Mouse (Mus musculus): ENCODE measurements at regions not wholly inside any gene's neighbourhood (a gene's known extent, or its start where the extent isn't known, plus 50 kb on each side); places are given as distances from the start of the nearest gene placed in this dataset.

DNA sequence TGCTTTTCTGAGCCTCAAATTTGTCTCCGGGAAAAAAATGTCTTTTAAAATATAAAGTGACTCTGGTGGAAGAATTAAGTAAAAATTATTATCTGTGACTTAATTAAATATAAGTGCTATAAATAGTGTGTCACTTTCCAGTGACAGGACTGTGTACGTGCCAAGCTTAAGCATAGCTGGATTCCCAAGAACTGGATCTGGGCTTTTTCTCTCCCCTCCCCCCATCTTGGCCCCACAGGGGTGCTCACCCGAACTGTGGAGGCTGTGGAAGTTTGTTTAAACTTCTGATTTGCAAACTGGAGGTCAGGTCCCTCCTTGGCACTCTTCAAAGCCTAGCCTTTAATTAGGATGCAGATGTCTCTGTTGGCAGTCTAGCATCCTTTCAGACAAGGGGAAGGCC is 97.1 kb upstream of the Ado start:
- Histone ChIP-seq H3K27me3 (ENCODE audit: control insufficient read depth, insufficient read depth, low read length) (no peaks in the 10 kb centered on the region), H3K36me3 (ENCODE audit: control insufficient read depth, insufficient read depth, low read length) (no peaks in the 10 kb centered on the region), H3K4me2 (ENCODE audit: low read depth, low read length) (no peak overlapping the region), H3K9me3 (ENCODE audit: control insufficient read depth, low read length) (no peaks in the 10 kb centered on the region), H3K27ac (ENCODE audit: low read depth, low read length) (no peak overlapping the region), H3K4me3 (ENCODE audit: low read depth, low read length) (no peak overlapping the region), H3K9ac (replicated peaks; ENCODE audit: low read depth, low read length) (no peak overlapping the region), H3K4me1 (ENCODE audit: control insufficient read depth, insufficient read depth, low read length) (peaks cover 3% of the 10 kb centered on the region; the same call in 1 of the 2 replicates)
- ATAC-seq (ENCODE audit: low read depth) = no peak
- 34% methylated on average over 3 of the region's 3 CpGs for WGBS

DNA sequence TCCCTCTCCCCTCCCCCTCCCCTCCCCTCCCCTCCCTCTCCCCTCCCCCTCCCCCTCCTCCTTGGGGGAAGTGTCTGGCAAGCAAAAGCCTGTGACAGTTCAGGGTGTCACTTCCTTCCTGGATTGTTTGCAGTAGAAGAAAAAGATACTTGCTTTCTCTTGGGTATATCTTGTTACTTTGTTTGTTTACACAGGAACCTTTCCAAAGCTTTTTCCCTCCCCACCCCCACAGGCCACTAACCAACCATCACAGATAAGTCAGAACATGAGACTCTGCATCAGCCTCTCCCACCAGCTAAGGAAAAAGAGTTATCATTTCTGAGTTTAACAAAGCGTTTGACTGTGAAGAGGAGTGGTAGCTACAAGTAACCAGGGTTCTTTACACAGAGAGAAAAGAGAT is 95.5 kb upstream of the Ado start:
- no peaks in the 10 kb centered on the region for H3K9me3 ChIP-seq (ENCODE audit: control insufficient read depth, low read length)
- H3K27me3 ChIP-seq (ENCODE audit: control insufficient read depth, insufficient read depth, low read length) = no peaks in the 10 kb centered on the region
- no peaks in the 10 kb centered on the region for H3K36me3 ChIP-seq (ENCODE audit: control insufficient read depth, insufficient read depth, low read length)
- 60% methylated on average over 1 of the region's 1 CpGs for WGBS
- no peak overlapping the region for H3K4me2 ChIP-seq (ENCODE audit: low read depth, low read length)
- no peak overlapping the region for H3K27ac ChIP-seq (ENCODE audit: low read depth, low read length)
- H3K4me1 ChIP-seq (ENCODE audit: control insufficient read depth, insufficient read depth, low read length) = peaks cover 3% of the 10 kb centered on the region; the same call in 1 of the 2 replicates
- no peak for ATAC-seq (ENCODE audit: low read depth)
- H3K9ac ChIP-seq (replicated peaks; ENCODE audit: low read depth, low read length) = no peak overlapping the region
- H3K4me3 ChIP-seq (ENCODE audit: low read depth, low read length) = no peak overlapping the region

DNA sequence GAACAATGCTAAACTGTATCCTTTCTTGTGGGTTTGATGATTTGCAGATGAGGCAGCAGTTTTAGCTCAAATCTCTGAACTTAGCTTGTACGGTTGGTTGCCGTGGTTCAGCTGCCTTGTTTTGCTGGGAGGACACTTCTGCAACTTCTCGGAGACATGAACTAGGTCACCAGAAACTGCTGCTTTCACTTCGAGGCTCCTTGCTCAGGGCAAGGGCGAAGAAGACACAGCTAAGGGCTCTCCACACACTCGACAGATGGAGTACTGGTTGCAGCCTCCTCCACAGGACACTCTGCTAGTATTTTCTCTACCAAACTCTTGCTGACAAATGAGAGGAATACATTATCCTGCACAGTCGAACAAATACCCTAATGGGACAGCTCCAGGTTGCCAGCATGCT is 94.9 kb upstream of the Ado start:
- Histone ChIP-seq H3K9me3 (ENCODE audit: control insufficient read depth, low read length) (no peaks in the 10 kb centered on the region), H3K4me1 (ENCODE audit: control insufficient read depth, insufficient read depth, low read length) (peaks cover 3% of the 10 kb centered on the region; the same call in 1 of the 2 replicates), H3K4me2 (ENCODE audit: low read depth, low read length) (no peak overlapping the region), H3K27me3 (ENCODE audit: control insufficient read depth, insufficient read depth, low read length) (no peaks in the 10 kb centered on the region), H3K27ac (ENCODE audit: low read depth, low read length) (no peak overlapping the region), H3K4me3 (ENCODE audit: low read depth, low read length) (no peak overlapping the region), H3K36me3 (ENCODE audit: control insufficient read depth, insufficient read depth, low read length) (no peaks in the 10 kb centered on the region), H3K9ac (replicated peaks; ENCODE audit: low read depth, low read length) (no peak overlapping the region)
- WGBS = 48% methylated on average over 7 of the region's 7 CpGs
- no peak for ATAC-seq (ENCODE audit: low read depth)

DNA sequence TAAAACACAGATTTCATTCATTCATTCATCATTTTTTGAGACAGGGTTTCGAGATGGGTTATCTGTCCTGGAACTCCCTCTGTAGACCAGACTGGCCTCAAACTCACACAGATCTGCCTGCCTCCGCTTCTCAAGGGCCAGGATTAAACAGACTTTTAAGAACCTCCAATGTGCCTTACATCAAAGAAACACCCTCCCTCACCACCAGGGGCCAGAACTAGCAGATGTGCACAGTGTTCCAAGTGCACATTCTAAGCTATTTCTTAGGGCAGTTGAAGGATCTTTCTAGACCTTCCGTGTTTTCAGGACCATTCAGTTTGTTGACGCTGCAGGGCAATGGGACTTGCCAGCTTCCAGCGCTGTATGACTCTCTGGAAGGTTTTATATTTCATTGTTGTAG is 88.6 kb upstream of the Ado start:
- Histone ChIP-seq H3K9me3 (ENCODE audit: control insufficient read depth, low read length) (no peaks in the 10 kb centered on the region), H3K4me3 (ENCODE audit: low read depth, low read length) (no peak overlapping the region), H3K27me3 (ENCODE audit: control insufficient read depth, insufficient read depth, low read length) (no peaks in the 10 kb centered on the region), H3K4me2 (ENCODE audit: low read depth, low read length) (no peak overlapping the region), H3K27ac (ENCODE audit: low read depth, low read length) (no peak overlapping the region), H3K36me3 (ENCODE audit: control insufficient read depth, insufficient read depth, low read length) (no peaks in the 10 kb centered on the region), H3K4me1 (ENCODE audit: control insufficient read depth, insufficient read depth, low read length) (no peaks in the 10 kb centered on the region), H3K9ac (replicated peaks; ENCODE audit: low read depth, low read length) (no peak overlapping the region)
- 72% methylated on average over 5 of the region's 5 CpGs for WGBS
- ATAC-seq (ENCODE audit: low read depth) = no peak

DNA sequence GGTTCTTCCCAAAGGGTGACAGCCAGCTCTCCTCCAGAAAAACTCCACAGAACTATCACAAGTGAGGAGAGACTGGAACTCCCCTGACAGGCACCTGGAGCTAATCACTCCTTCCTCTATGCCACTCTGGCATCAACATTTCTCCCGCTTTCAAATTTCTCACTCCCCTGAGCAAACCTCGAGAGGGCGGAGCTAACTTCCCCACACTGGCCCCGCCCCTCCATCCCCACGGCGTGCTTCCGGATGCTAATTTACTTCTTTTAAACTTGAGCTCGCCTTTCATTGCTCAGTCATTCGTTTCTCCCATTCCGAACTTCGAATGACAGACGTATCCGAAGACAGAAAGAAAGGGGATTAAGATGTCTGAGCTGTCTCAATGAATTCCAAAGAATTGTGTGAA is 87.8 kb upstream of the Ado start:
- no peak for ATAC-seq (ENCODE audit: low read depth)
- Histone ChIP-seq H3K36me3 (ENCODE audit: control insufficient read depth, insufficient read depth, low read length) (no peaks in the 10 kb centered on the region), H3K9ac (replicated peaks; ENCODE audit: low read depth, low read length) (no peak overlapping the region), H3K9me3 (ENCODE audit: control insufficient read depth, low read length) (no peaks in the 10 kb centered on the region), H3K4me1 (ENCODE audit: control insufficient read depth, insufficient read depth, low read length) (no peaks in the 10 kb centered on the region), H3K27ac (ENCODE audit: low read depth, low read length) (no peak overlapping the region), H3K27me3 (ENCODE audit: control insufficient read depth, insufficient read depth, low read length) (no peaks in the 10 kb centered on the region), H3K4me3 (ENCODE audit: low read depth, low read length) (no peak overlapping the region), H3K4me2 (ENCODE audit: low read depth, low read length) (no peak overlapping the region)
- 4% methylated on average over 13 of the region's 13 CpGs for WGBS

DNA sequence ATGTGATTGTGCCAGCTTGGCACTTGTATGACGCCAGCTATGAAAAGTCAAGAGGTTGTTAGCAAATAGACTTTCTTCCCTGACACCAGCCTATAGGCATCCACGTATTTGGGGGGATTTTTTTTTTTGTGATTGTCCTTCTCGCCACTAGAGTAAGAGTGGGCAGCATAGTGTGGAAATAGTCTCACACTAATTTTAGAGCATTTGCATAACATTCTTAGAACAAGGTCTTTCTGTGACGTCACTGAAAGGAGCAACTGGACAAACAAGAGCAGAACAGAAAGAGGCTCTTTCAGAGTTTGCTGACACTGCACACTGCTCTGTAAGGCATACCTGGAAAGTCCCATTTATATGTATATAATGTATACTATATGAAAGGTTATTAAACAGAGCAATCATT is 86.0 kb upstream of the Ado start:
- Histone ChIP-seq H3K27me3 (ENCODE audit: control insufficient read depth, insufficient read depth, low read length) (no peaks in the 10 kb centered on the region), H3K4me3 (ENCODE audit: low read depth, low read length) (no peak overlapping the region), H3K4me2 (ENCODE audit: low read depth, low read length) (no peak overlapping the region), H3K4me1 (ENCODE audit: control insufficient read depth, insufficient read depth, low read length) (no peaks in the 10 kb centered on the region), H3K36me3 (ENCODE audit: control insufficient read depth, insufficient read depth, low read length) (no peaks in the 10 kb centered on the region), H3K27ac (ENCODE audit: low read depth, low read length) (no peak overlapping the region), H3K9me3 (ENCODE audit: control insufficient read depth, low read length) (no peaks in the 10 kb centered on the region), H3K9ac (replicated peaks; ENCODE audit: low read depth, low read length) (no peak overlapping the region)
- 69% methylated on average over 4 of the region's 4 CpGs for WGBS
- no peak for ATAC-seq (ENCODE audit: low read depth)

DNA sequence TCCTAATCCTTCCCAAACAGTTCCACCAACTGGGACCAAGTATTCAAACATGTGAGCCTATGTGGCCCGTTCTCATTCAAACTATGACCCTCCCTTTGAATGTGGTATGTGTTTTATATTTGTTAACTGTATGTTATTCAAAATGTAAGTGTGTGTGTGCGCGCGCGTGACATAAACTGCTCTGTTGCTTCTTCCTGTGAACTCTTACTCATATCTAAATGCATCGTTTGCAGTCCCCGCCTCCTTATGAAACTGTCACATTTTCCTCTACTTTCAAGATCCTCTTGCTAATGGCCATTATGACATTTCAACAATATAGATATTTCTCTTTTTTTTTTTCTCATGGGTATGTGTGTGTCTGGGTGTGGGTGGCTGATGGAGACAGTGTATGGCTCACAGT is 84.3 kb upstream of the Ado start:
- WGBS = 94% methylated on average over 7 of the region's 7 CpGs
- no peaks in the 10 kb centered on the region for H3K36me3 ChIP-seq (ENCODE audit: control insufficient read depth, insufficient read depth, low read length)

DNA sequence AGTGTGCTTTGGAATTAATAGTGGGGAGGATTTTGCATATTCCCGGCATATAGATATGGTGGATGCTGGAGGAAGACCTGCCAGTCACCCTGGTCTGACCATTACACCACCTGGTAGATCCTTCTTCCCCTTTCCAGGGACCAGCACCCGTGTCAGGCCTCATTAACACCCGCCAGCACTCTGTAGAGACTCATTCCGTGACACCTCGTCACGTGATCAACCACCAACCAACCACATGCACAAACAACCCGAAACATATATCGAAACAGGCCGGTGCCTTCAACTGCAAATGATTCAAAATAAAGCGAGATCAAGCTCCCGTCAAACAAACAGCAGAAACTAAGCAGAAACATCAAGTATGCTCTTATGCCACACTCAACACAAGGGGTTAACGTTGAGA is 74.6 kb upstream of the Ado start:
- no peak for ATAC-seq (ENCODE audit: low read depth)
- no peak overlapping the region for H3K9ac ChIP-seq (replicated peaks; ENCODE audit: low read depth, low read length)
- H3K27me3 ChIP-seq (ENCODE audit: control insufficient read depth, insufficient read depth, low read length) = no peaks in the 10 kb centered on the region
- H3K9me3 ChIP-seq (ENCODE audit: control insufficient read depth, low read length) = no peaks in the 10 kb centered on the region
- no peak overlapping the region for H3K27ac ChIP-seq (ENCODE audit: low read depth, low read length)
- H3K4me3 ChIP-seq (ENCODE audit: low read depth, low read length) = no peak overlapping the region
- WGBS = 87% methylated on average over 12 of the region's 12 CpGs
- no peak overlapping the region for H3K4me2 ChIP-seq (ENCODE audit: low read depth, low read length)
- H3K36me3 ChIP-seq (ENCODE audit: control insufficient read depth, insufficient read depth, low read length) = no peaks in the 10 kb centered on the region
- no peaks in the 10 kb centered on the region for H3K4me1 ChIP-seq (ENCODE audit: control insufficient read depth, insufficient read depth, low read length)

More for the DNA sequence above, 84.3 kb upstream of the Ado start:
- Histone ChIP-seq H3K4me2 (ENCODE audit: low read depth, low read length) (no peak overlapping the region), H3K9ac (replicated peaks; ENCODE audit: low read depth, low read length) (no peak overlapping the region), H3K4me3 (ENCODE audit: low read depth, low read length) (no peak overlapping the region), H3K27me3 (ENCODE audit: control insufficient read depth, insufficient read depth, low read length) (no peaks in the 10 kb centered on the region), H3K9me3 (ENCODE audit: control insufficient read depth, low read length) (no peaks in the 10 kb centered on the region), H3K27ac (ENCODE audit: low read depth, low read length) (no peak overlapping the region), H3K4me1 (ENCODE audit: control insufficient read depth, insufficient read depth, low read length) (no peaks in the 10 kb centered on the region)
- ATAC-seq (ENCODE audit: low read depth) = no peak

DNA sequence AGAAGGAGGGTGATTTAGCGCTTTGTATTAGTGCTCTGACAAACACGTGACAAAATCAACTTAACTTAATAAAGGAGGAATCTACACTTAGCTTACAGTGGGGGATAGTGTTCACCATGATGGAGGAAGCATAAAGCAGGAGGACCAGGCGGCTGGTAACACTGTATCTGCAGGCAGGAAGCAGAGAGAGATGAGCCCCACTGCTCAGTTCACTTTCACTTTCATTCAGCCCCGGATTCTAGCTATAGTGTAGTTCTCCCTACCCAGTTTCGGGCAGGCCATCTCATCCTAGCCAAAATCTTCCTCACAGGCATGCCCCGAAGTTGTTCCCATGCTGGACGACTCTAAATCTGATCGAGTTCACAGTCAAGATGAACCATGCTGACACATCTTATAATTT is 71.3 kb upstream of the Ado start:
- no peak overlapping the region for H3K4me3 ChIP-seq (ENCODE audit: low read depth, low read length)
- H3K4me1 ChIP-seq (ENCODE audit: control insufficient read depth, insufficient read depth, low read length) = no peaks in the 10 kb centered on the region
- H3K27me3 ChIP-seq (ENCODE audit: control insufficient read depth, insufficient read depth, low read length) = no peaks in the 10 kb centered on the region
- H3K36me3 ChIP-seq (ENCODE audit: control insufficient read depth, insufficient read depth, low read length) = no peaks in the 10 kb centered on the region
- H3K4me2 ChIP-seq (ENCODE audit: low read depth, low read length) = no peak overlapping the region
- no peaks in the 10 kb centered on the region for H3K9me3 ChIP-seq (ENCODE audit: control insufficient read depth, low read length)
- no peak for ATAC-seq (ENCODE audit: low read depth)
- H3K27ac ChIP-seq (ENCODE audit: low read depth, low read length) = no peak overlapping the region
- no peak overlapping the region for H3K9ac ChIP-seq (replicated peaks; ENCODE audit: low read depth, low read length)
- 89% methylated on average over 8 of the region's 8 CpGs for WGBS

DNA sequence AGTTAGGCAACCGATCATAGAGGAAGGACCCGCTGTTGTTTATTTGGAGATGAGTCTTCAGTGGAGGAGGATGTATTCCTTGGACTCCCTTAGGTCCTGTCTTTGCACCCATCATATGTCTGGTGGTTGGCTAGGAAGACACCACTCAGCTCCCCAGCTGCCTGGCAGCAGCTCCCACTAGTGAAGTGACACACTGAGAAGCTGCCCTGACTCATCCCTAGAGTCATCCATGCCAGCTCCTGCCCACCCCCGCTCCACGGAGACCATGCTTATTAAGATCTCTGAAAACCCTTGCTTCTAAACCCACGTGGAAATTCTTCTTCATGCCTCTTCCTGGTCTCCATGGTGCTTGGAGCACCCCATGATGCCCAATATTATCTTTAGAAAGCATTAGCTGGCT is 69.4 kb upstream of the Ado start:
- no peak overlapping the region for H3K27ac ChIP-seq (ENCODE audit: low read depth, low read length)

More for the DNA sequence above, 69.4 kb upstream of the Ado start:
- Histone ChIP-seq H3K4me2 (ENCODE audit: low read depth, low read length) (no peak overlapping the region), H3K9me3 (ENCODE audit: control insufficient read depth, low read length) (no peaks in the 10 kb centered on the region), H3K9ac (replicated peaks; ENCODE audit: low read depth, low read length) (no peak overlapping the region), H3K4me3 (ENCODE audit: low read depth, low read length) (no peak overlapping the region), H3K36me3 (ENCODE audit: control insufficient read depth, insufficient read depth, low read length) (no peaks in the 10 kb centered on the region), H3K4me1 (ENCODE audit: control insufficient read depth, insufficient read depth, low read length) (no peaks in the 10 kb centered on the region), H3K27me3 (ENCODE audit: control insufficient read depth, insufficient read depth, low read length) (no peaks in the 10 kb centered on the region)
- 87% methylated on average over 5 of the region's 5 CpGs for WGBS
- no peak for ATAC-seq (ENCODE audit: low read depth)

Measured in neural tube, embryonic 14.5 days (tissue).